Mouse (Mus musculus) lung, postnatal 10 days (tissue): ENCODE results near the gene Rbms3.

Source experiments
- DNase-seq: peaks from one replicate; pipeline ENCODE4 v3.0.0; 2021

The Rbms3 gene

DNA sequence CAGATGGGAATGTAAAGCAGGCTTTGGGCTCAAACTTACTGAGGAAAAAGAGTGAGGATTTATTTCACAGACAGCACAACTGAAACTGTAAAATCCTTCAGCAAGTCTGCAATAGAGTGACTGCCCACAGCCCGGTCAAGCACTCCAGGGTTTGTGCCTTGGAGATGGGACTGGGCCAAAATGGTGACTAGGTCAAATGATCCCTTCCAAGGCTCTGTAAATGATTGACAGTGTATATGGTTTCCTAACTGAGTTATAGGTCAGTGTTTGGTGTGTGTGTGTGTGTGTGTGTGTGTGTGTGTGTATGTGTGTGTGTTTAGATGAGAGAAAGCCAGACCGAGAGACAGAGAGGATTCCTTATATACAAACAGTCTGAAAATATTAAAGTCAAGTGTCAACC is 673.6 kb downstream of the Rbms3 start:
- DNase-seq, result no peak

DNA sequence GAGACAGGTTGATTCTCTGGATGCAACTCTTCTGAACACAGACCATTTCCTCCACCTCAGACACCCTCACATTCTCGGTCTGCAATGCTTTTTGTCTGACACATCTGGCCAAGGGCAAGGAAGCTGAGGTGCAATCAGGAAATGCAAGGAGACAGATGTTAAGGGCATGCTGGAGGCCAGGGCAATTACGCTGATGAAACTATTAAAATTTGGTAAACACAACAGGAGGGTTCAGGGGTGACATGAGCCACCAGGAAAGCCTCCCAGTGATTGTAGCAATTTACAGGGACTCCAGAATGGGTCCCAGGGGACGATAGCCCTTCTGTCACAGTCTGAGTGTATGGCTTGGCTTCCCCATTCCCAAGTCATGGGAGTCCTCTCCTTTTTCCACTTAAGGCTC is 681.5 kb downstream of the Rbms3 start:
- no peak for DNase-seq

DNA sequence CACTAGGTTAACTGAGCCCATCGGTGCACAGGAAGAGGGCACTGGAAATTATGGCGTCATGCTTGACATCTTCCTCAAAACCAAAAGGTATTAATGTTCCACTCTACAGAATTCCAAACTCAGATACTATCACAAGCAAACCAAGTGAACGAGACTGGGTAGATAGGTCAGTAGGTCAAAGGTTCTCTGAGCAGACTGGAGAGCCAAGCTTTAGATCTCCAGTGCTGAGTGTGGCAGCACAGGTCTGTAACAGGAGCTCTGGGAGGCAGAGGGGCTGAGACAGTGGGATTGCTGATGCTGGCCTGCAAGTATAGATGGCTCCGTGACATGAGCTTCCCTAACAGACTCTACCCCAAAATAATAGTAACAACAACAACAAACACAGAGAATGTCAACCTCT is 682.3 kb downstream of the Rbms3 start:
- DNase-seq, result no peak

DNA sequence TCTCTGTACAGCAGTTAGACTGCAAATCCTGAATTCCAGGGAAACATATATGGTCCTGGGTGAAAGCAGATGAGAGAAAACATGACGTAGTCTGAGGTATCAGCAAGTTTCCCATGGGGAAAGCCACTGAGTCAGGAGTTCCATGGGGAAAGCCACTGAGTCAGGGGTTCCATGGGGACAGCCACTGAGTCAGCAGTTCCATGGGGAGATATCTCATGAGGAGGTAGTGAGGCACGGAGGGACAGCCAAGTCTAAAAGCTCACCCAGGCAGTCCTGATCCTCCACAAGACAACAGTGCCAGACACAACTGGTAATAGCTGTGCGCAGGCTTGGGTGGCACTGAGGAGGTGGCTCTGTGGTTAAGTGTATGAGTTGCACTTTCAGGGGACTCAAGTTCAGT is 682.9 kb downstream of the Rbms3 start:
- no peak for DNase-seq

DNA sequence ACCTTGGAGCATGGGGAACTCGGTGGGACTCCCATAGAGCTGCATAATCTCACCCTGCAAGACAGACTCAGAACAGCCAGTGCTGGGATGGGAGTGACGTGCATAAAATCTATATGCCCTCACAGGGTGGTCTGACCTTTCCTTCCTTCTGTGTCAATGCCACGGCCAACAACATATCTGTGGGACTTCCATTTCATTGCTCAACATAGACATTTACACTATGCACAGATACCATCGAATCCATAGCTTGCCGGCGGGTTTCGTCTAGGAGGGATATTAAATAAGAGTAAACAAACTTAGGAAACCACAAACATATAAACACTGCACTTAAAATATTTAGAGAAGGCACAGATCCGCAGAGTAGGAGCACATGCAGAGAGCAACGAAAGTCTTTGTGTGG is 684.0 kb downstream of the Rbms3 start:
- DNase-seq, result no peak

DNA sequence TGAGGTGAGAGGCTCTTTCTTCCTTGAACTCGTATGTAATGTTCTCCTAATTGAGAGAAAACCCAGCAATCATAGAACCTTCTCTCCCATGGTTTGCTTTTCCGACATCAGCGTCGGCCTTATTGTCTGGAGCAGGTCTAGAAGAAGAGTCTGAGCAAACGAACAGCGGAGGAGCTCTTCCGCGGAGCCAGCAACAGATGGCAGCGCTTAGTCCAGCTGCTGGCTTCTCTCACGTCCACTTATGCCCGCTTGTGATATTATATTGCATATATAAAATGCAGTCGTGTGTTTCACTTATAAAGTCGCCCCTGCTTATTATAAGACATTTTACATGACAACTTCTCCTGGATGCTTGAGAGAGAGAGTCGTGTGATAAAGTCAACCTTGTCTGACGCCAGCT is 685.8 kb downstream of the Rbms3 start:
- no peak for DNase-seq

DNA sequence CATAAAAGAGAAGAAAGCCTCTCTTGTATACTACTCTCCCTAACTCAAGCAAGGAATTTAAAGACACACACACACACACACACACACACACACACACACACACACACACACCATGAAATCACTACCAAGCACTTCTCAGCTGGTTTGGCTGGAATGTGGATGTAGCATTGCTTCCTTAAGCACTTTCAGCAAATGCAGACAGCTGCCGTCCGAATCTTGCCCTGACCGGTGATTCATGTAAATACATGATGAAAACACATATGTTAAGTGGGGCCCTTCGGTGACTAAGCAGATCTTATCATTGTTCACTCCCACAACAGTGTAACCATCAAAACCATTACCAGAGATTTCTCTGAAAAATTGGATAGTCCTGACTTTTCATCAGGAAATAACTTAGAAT is 688.6 kb downstream of the Rbms3 start:
- DNase-seq, result no peak

DNA sequence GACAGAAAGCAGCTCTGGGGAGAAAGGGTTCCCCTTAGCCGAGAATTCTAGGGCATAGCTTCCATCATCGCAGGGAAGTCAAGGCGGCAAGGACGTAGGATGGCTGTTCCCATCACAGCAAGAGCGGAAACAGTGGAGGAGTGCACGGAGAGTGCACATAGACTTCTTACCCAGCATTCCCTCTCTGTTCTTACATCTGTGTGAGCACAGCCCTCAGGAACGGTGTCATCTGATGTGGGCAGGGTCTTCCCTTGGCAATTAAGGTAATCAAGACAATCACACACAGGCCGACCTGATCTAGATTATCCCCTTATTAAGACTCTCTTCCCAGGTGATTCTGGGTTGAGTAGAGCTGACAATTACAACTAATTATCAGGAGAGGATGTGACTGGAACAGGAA is 689.0 kb downstream of the Rbms3 start:
- no peak for DNase-seq

DNA sequence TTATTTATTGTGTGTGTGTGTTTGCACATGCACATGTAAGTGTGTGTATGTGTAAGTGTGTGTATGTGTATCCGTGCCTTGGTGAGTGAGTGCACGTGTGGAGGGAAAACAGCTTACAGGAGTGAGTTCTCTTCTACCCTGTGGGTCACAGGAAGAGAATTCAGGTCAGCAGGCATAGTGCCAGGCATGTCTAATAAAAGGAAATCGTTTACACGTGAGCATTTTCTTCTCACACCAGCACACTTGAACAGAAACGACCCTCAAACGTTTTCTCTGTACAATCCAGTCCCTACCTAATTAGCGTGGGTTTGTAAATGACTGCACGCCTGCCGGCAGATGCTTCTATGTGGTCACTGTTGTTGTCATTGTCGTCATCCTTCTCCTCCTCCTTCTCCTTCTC is 701.4 kb downstream of the Rbms3 start:
- DNase-seq, result no peak

DNA sequence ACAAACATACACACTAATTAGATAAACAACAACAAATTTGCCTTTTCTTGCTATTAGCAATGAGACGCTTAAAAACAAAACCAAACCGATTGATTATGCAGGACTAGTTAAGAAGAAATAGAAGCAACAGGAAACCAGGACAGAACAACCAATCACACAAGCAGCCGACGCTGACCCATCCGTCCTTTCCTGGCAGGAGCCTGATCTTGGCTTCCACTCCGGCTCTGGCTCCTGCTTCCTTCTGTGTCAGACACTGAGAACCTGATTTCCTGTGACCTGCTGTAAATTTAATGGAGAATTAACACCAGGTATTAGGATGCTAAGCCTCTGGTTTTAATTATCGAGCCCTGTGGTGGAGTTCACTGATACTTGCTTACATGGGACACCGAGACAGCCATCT is 706.6 kb downstream of the Rbms3 start:
- peak; percentile 12 for DNase-seq

DNA sequence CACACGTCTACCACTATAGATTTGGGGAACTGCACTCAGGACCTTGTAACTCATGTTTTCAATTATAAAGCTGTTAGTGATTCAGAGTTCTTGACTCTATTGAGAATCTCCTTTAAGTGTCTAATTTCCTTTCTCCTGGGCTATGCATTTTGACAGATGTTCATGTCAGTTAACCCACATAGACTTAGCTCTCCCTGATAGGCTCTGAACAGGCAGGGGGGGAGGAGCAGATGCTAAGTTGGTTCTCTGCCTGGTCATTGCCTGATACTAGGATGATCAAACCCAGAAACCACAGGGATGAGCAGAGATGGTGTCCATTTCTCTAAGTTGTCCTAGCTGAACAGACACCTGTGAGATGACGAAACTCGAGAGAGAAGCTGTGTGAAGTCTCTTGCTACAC is 707.2 kb downstream of the Rbms3 start:
- no peak for DNase-seq

DNA sequence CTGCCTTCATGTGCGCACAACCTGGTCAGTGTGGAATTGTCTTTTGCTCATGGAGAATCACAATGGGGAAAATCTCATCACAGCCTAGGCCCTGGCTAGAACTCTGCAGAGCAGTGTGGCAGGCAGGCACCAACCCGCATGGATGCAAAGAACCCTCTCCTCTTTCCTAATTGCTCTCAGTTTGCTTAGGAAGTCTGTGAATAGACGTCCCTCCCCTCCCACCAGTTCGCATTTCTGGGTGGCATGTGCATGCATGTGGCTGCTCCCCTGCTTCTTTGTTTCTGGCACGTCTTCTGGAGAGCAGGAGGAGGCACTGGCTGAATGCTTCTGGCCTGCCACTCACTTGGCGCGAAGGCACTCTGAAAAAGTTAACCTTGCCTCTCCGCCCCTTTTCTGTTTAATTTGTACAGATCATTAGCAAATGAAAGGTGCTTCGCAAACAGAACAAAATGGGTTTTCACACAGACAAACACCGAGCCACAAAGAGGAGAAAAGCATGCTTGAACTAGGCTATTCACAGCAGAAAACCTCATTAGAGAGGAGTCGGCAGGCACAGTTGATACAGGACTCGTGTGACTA is 710.2 kb downstream of the Rbms3 start:
- DNase-seq, result no peak

DNA sequence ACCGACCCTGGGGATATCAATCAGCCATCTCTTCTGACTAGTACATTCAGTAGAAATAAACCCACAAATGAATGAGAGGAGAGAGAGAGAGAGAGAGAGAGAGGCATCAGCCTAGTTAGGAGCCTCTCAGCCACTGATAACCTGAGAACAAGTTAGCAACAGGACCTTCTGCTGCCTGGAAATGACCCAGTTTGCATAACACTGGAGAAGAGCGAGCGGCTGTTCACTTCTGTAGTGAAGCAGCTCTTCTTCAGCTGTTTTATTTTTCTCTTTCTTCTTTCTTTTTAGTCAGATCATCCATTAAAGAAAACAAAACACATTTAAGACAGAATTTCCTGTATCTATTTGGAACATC is 717.2 kb downstream of the Rbms3 start:
- no peak for DNase-seq

DNA sequence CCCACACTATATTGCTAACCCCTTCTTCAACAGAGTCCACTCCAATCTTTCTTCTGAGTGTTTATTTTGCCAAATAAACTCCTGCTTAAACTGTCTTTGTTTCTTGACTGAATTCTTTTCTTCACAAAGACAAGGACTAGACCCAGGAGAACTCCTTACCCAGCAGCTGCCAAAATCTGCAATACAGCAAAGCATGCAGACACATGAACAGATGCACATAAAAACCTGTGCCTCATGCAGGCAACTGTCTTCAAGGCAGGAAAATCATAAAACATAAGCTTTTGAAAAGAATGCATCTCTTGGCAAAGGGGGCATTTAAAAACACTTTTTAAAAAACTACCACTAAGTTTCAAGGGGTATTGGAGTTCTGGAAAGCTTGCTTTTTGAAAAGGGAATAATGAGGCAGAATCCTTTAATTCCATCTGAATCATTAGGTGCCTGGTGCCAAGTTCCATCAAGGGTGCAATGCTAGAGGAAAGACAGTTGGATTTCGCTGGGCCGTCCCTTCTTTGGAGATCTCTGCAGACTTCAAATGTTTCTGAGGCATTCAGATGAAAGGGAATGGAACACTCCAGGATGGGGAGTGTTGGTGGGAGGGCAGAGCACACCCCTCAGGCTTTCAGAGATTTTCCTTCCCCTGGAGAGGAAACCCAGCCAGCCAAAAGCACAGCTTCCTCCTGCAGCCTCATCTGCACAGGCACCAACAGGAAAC is 717.8 kb downstream of the Rbms3 start:
- peak; percentile 33 for DNase-seq

DNA sequence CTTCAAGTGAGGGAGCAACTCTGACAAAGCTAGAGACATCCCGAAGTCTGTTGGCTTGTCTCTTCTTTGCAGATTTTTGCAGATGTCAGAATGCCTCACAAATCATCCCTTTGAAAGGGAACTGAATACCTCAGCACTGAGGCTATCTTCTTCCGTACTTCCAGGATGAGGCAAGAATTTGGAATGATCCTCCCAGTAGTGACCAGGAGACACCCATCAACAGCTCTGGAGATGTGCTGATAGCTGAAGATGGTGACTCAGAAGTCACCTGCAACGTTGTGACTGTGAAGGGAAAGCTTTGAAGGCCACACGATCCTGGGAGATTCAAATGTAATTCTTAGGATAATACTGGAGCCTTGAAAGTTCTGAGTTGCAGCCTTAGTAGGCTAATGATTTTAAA is 720.2 kb downstream of the Rbms3 start:
- no peak for DNase-seq

DNA sequence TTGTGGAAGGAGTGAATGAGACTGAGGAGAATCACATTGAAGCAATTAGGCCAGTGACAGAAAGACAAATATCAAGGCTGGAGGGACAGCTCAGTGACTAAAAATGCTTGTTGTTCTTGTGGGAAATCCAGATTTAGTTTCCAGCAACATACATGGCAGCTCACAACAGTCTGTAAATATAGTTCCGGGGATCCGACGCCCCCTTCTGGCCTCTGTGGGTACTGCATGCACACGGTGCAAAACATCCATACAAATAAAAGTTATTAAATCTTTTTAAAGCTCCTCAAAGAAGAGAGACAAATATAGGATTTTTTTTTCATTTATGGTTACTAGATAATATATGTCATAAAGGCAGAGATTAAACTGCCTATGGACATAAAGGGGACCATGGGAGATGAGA is 722.8 kb downstream of the Rbms3 start:
- DNase-seq, result no peak

DNA sequence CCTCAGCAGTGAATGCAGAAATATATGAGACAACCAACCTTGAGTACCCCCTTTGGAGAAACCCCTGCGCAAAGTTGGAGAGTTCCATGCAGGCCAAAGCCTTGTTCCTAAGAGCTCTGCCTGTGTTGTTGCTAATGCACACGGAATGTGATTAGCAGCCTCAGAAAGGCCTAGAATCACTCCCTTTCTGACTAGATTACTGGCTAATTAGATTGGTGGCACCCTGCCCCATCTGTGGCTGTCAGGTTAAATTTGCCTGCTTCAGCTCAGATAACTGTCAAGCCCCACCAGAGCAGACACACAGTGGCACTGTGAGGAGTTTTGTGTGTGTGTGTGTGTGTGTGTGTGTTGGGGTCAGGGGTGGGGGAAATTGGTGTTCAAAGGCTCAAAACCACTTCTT is 724.1 kb downstream of the Rbms3 start:
- DNase-seq, result no peak

DNA sequence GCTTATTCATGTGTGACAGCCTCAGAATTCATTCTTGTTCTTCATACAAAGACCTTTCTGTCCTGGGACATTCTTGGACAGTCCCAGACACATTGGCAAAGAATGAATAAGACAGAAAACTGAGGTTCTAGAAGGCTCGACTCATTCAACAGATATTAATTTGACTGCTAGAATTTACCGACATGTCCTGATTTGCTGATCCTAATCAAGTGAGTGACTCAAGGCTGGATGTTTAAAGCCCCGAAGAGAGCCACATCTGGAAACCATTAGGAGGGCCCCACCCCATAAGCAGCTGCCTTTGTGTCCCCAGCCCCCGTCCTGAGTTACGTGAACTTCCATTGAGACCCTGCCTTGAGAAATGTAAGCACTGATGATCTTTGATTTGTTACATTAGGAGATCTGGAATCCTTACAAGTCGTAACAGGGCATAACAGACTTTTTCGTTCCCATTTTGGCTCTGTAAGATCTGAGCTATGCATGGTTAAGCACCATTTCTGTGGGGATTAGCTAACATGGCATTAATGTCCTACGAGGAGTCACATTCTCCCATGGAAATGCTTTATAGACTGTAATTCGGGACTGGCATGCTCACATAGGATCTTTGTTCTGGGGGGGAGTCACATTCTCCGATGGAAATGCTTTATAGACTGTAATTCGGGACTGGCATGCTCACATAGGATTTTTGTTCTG is 726.3 kb downstream of the Rbms3 start:
- DNase-seq, result no peak

DNA sequence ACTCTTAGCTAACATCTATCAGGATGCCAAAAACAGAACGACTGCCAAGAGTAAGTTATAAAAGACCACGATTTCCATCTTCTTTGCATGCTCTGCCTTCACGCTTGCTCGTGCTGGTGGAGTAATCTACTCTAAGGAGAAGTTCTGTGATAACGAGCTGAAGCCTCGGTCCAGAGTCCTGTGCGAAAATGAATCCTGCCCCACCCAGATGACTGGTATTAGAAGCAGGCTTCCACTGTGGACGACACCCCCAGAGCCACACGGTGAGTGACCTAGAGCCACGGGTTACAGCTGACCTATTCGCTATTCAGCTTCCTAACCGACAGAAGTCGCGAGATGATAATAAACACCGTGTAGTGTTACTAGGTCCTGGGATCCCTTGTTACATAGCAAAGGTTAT is 730.3 kb downstream of the Rbms3 start:
- no peak for DNase-seq

DNA sequence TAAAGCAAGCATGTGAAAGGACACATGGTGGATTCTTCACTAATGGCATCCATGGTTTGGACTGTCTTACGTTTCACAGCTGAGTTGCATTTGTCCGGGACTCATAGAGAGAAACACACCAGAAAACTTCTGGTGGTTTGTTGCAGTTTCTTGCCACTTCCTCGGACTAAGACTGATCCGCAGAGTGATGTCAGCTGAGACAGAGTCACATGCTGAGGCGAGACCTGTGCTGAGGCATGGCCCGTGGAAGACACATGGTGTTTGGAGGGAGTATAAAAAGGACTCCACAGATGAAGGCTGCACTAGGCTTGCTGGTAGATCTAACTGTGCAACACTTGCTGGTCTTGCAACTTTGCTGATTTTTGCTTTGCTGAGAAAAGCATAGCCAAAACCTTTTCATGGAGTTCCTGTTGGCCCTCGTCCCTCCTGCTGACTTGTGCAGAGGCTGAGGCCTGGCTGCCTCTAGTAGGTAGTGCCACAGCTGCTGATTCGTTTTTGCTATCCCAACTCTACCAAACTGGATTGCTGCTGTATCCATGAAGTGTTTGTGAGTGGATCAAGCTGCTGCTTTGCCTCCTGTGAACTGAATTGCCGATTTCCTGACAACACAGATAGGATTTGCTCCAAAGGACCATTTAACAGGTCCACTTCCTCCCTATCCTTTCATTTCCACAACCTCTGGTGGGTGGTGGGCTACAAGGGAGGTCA is 742.6 kb downstream of the Rbms3 start:
- DNase-seq, result peak; percentile 43

DNA sequence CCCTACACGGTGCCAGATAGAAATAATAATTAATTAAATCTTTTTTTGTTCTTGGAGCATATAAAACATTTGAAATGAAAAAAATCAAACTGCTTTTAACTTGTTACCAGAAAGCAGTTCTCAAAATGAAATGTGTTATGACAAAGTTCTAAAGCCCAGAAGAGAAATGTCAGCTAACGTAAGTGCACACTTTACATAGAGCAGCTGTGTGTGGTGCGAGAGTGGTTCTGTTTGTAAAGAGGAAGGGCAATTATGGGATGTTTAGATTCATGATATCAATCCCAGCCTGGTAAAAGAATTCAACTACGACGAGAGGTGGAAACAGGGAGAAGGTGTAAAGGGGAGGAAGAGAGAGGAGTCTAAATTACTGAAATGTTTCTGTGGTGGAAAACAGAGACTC is 744.1 kb downstream of the Rbms3 start:
- DNase-seq, result no peak

DNA sequence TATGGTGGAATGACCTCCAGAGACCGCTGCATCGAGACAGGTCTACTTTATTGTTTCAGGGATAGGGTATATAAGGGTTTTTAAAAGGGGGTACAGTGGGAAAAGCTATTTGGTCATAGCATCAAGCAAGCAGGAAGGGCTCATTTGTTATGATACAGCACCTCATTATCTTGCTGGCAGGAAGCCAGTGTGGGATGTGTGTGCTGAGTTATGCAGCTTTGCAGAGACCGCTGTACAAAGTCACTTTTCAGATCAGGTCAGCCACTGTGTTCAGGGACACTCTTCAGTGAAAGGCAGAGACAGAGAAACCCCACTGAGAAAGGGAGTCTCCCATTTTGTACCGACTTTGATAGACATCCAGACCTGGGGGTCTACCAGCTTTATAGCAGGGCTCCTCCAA is 749.2 kb downstream of the Rbms3 start:
- peak; percentile 91 for DNase-seq

DNA sequence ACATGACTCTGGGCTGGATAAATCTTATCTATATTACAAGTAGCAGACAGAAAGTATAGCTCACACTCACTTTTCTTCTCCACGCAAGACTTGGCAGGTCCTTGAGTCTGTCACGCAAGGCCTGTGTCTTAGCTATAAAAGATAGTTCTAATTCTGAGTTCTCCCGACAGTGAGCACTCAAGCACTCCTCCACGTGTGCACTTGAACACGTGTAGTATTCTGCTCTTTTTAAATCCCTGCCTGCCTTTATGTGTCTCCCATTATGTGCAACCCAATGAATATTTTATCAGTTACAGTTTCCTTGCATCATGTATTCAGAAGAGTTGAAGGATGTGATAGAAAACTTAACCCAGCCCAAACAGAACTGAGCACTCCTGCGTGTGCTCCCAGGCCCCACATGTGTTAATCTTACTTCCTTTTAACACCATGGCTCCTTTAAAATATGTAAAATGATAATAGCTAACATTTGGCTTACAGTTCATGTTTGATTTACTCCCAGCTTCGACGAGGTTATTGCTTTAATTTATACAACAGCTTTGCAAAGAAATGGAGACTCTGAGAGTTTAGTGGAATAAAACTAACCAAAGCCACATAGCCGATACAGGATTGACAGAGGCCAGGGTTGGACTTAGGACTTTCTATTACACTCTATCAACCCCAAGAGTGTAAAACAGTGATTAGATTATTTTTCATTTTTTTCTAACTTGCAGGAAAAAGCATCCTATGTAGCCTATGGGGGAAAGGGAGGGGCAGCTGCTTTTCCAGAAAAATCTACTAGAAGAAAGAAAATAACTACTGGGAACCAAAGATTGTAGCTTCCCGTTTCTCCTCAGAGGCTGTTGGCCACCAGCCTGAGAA is 749.9 kb downstream of the Rbms3 start:
- DNase-seq, result no peak
